Mouse (Mus musculus) forebrain, embryonic 14.5 days (tissue): ENCODE measurements at regions not wholly inside any gene's neighbourhood (a gene's known extent, or its start where the extent isn't known, plus 50 kb on each side); places are given as distances from the start of the nearest gene placed in this dataset.
A peak's percentile ranks its signal among the peaks of the same experiment; 100 is the strongest.
"Not testable (repeated sequence)": the region's sequence is repeated elsewhere in the genome, so short reads cannot be mapped to it uniquely, and the experiment has no call there.

Experiments
- ATAC-seq: fragments of 200-750 bp; cut with Nextera tagmentation; 2 replicates; pipeline ENCODE4 v1.8.0; 2017; ENCODE audit warnings: mild to moderate bottlenecking, moderate library complexity
- DNase-seq: peaks from one replicate; pipeline ENCODE4 v3.0.0-alpha.2; 2015; ENCODE audit warnings: low spot score
- H3K27ac ChIP-seq: fragments of 300-500 bp; sonication (generic); 2 replicates; pipeline ENCODE4 v1.5.1; 2014; ENCODE audit warnings: low read depth, mild to moderate bottlenecking, control low read depth, low read length, moderate library complexity
- H3K27me3 ChIP-seq: fragments of 300-500 bp; sonication (generic); replicated peaks from 2 replicates; pipeline ENCODE4 v1.6.1; 2014; ENCODE audit warnings: low read length, control low read depth, mixed read lengths; ENCODE audit not compliant: control insufficient read depth, insufficient read depth
- H3K36me3 ChIP-seq: fragments of 300-500 bp; sonication (generic); 2 replicates; pipeline ENCODE4 v1.6.1; 2014; ENCODE audit warnings: low read length, control low read depth; ENCODE audit not compliant: control insufficient read depth, insufficient read depth
- H3K4me1 ChIP-seq: fragments of 300-500 bp; sonication (generic); 2 replicates; pipeline ENCODE4 v1.6.1; 2014; ENCODE audit warnings: antibody characterized with exemption, low read length, control low read depth; ENCODE audit not compliant: control insufficient read depth, insufficient read depth
- H3K4me2 ChIP-seq: fragments of 300-500 bp; sonication (generic); 2 replicates; pipeline ENCODE4 v1.6.1; 2014; ENCODE audit warnings: mild to moderate bottlenecking, control low read depth, low read length
- H3K4me3 ChIP-seq: fragments of 300-500 bp; sonication (generic); 2 replicates; pipeline ENCODE4 v1.5.1; 2014; ENCODE audit warnings: low read depth, low read length, control low read depth
- H3K9ac ChIP-seq: fragments of 300-500 bp; sonication (generic); 2 replicates; pipeline ENCODE4 v1.6.1; 2014; ENCODE audit warnings: mild to moderate bottlenecking, low read length, control low read depth, moderate library complexity
- H3K9me3 ChIP-seq: fragments of 300-500 bp; sonication (generic); replicated peaks from 2 replicates; pipeline ENCODE4 v1.6.1; 2016; ENCODE audit warnings: low read length, control low read depth, mixed read lengths; ENCODE audit not compliant: control insufficient read depth
- WGBS: fragments of 180-500 bp; shearing (Covaris S2); extraction: QIAGEN DNeasy Blood & Tissue Kit; methylation state at CpG from one replicate; pipeline ENCODE4 v1.1.7; 2014; 5-methylcytosine and 5-hydroxymethylcytosine counted together

GRCm38 (mm10) chr12:15456369-15456768 lies 360.4 kb downstream of the Trib2 start:
- H3K4me2 ChIP-seq, DNase-seq, H3K36me3 ChIP-seq, H3K27me3 ChIP-seq, ATAC-seq, H3K4me3 ChIP-seq, H3K9me3 ChIP-seq, H3K9ac ChIP-seq, H3K27ac ChIP-seq, H3K4me1 ChIP-seq: not testable (repeated sequence)

GRCm38 (mm10) chr12:15455744-15456143 lies 361.0 kb downstream of the Trib2 start:
- no peak for DNase-seq
- no peak overlapping the region for H3K27ac ChIP-seq
- no peak overlapping the region for H3K9ac ChIP-seq
- no peak for ATAC-seq
- no peaks in the 10 kb centered on the region for H3K36me3 ChIP-seq
- H3K9me3 ChIP-seq, result no peaks in the 10 kb centered on the region
- no peaks in the 10 kb centered on the region for H3K27me3 ChIP-seq
- WGBS, result 80% methylated on average over 2 of the region's 2 CpGs
- H3K4me2 ChIP-seq, result no peak overlapping the region
- H3K4me3 ChIP-seq, result no peak overlapping the region
- H3K4me1 ChIP-seq, result no peaks in the 10 kb centered on the region

GRCm38 (mm10) chr12:15449484-15449883 lies 367.2 kb downstream of the Trib2 start:
- no peak overlapping the region for H3K4me2 ChIP-seq
- no peak overlapping the region for H3K27ac ChIP-seq
- WGBS, result 81% methylated on average over 4 of the region's 4 CpGs
- DNase-seq (no peak), ATAC-seq (no peak)
- H3K4me3 ChIP-seq, result no peak overlapping the region
- H3K9me3 ChIP-seq, result no peaks in the 10 kb centered on the region
- H3K4me1 ChIP-seq, result no peaks in the 10 kb centered on the region
- no peak overlapping the region for H3K9ac ChIP-seq
- no peaks in the 10 kb centered on the region for H3K36me3 ChIP-seq
- H3K27me3 ChIP-seq, result no peaks in the 10 kb centered on the region

- Histone ChIP-seq H3K27me3 (no peaks in the 10 kb centered on the region), H3K4me2 (no peak overlapping the region), H3K27ac (no peak overlapping the region), H3K9ac (no peak overlapping the region), H3K36me3 (no peaks in the 10 kb centered on the region), H3K4me1 (no peaks in the 10 kb centered on the region), H3K4me3 (no peak overlapping the region), H3K9me3 (no peaks in the 10 kb centered on the region)
- peak; percentile 87 for DNase-seq
- 0 out of 2 replicates have a peak, but pooled peaks have one; percentile 44 for ATAC-seq
- 19% methylated on average over 4 of the region's 4 CpGs for WGBS
These were observed 400.4 kb downstream of the Trib2 start for GRCm38 (mm10) chr12:15416180-15416766.

GRCm38 (mm10) chr12:15410419-15410818 lies 406.3 kb downstream of the Trib2 start:
- Histone ChIP-seq H3K4me2 (no peak overlapping the region), H3K36me3 (no peaks in the 10 kb centered on the region), H3K9ac (no peak overlapping the region), H3K4me3 (no peak overlapping the region), H3K9me3 (no peaks in the 10 kb centered on the region), H3K4me1 (peaks cover 4% of the 10 kb centered on the region), H3K27ac (no peak overlapping the region), H3K27me3 (no peaks in the 10 kb centered on the region)
- ATAC-seq, result peak; percentile 60; the same call in 1 of the 2 replicates
- WGBS, result 3% methylated on average over 3 of the region's 3 CpGs
- DNase-seq, result peak; percentile 50

- not testable (repeated sequence) for H3K4me1 ChIP-seq, H3K27ac ChIP-seq, DNase-seq, H3K9ac ChIP-seq, H3K36me3 ChIP-seq, ATAC-seq, H3K4me2 ChIP-seq, H3K4me3 ChIP-seq, H3K9me3 ChIP-seq, H3K27me3 ChIP-seq
- WGBS, result 88% methylated on average over 3 of the region's 3 CpGs
These were observed 409.1 kb downstream of the Trib2 start for GRCm38 (mm10) chr12:15407577-15407976.

GRCm38 (mm10) chr12:15392641-15393040 lies 424.1 kb downstream of the Trib2 start:
- peak; percentile 33 for DNase-seq
- no peak overlapping the region for H3K4me2 ChIP-seq

GRCm38 (mm10) chr12:15388574-15388973 lies 428.1 kb downstream of the Trib2 start:
- no peak overlapping the region for H3K4me2 ChIP-seq
- no peak overlapping the region for H3K4me3 ChIP-seq
- H3K9ac ChIP-seq, result no peak overlapping the region
- no peaks in the 10 kb centered on the region for H3K36me3 ChIP-seq
- WGBS, result 71% methylated on average over 1 of the region's 1 CpGs
- H3K9me3 ChIP-seq, result no peaks in the 10 kb centered on the region
- ATAC-seq (no peak), DNase-seq (no peak)
- no peak overlapping the region for H3K27ac ChIP-seq
- H3K4me1 ChIP-seq, result no peaks in the 10 kb centered on the region
- no peaks in the 10 kb centered on the region for H3K27me3 ChIP-seq

More at GRCm38 (mm10) chr12:15392641-15393040, 424.1 kb downstream of the Trib2 start:
- no peak overlapping the region for H3K4me3 ChIP-seq
- no peaks in the 10 kb centered on the region for H3K9me3 ChIP-seq
- H3K4me1 ChIP-seq, result no peaks in the 10 kb centered on the region
- 0 out of 2 replicates have a peak, but pooled peaks have one; percentile 50 for ATAC-seq
- no peak overlapping the region for H3K27ac ChIP-seq
- no peaks in the 10 kb centered on the region for H3K36me3 ChIP-seq
- no peaks in the 10 kb centered on the region for H3K27me3 ChIP-seq
- H3K9ac ChIP-seq, result no peak overlapping the region
- WGBS, result 65% methylated on average over 3 of the region's 3 CpGs

- no peak for ATAC-seq
- Histone ChIP-seq H3K9ac (no peak overlapping the region), H3K27me3 (no peaks in the 10 kb centered on the region), H3K4me3 (no peak overlapping the region), H3K36me3 (no peaks in the 10 kb centered on the region), H3K4me2 (no peak overlapping the region), H3K9me3 (no peaks in the 10 kb centered on the region), H3K4me1 (no peaks in the 10 kb centered on the region), H3K27ac (no peak overlapping the region)
- no peak for DNase-seq
- 88% methylated on average over 1 of the region's 1 CpGs for WGBS
These were observed 458.9 kb downstream of the Trib2 start for GRCm38 (mm10) chr12:15357808-15358207.
